Mouse (Mus musculus) thymus, postnatal 0 days (tissue): ENCODE measurements around the gene Bicdl1. TPM values are rescaled to one million over a fixed set of nuclear protein-coding genes. Genes with fewer than 3 reads are reported as not detected.
A peak's percentile ranks its signal among the peaks of the same experiment; 100 is the strongest.

Experiments used
- DNase-seq: peaks from one replicate; pipeline ENCODE4 v3.0.0-alpha.2; 2015; ENCODE audit warnings: low spot score
- microRNA-seq: library from miRNA; unstranded; fragments of <30 nt; microRNA quantifications from one replicate; pipeline ENCODE4, GENCODE M21; 2016; ENCODE audit warnings: borderline number of aligned reads
- polyA plus RNA-seq: library from polyadenylated mRNA; unstranded; fragments of >200 nt; fragmentation: Nextera tagmentation; extraction: Ambion mirVana; gene quantifications from 2 replicates; pipeline ENCODE4 v1.2.1, GENCODE M21; 2015

Bicdl1 gene
- polyA plus RNA-seq, 1 experiment from 2014 or later: 19.4 TPM

GRCm38 (mm10) chr5:115630291-115630690, 101.1 kb downstream of the Bicdl1 start:
- DNase-seq: no peak

- DNase-seq: no peak
Observed at GRCm38 (mm10) chr5:115629672-115630071, 101.7 kb downstream of the Bicdl1 start.

- DNase-seq: no peak
Observed at GRCm38 (mm10) chr5:115628083-115628482, 103.3 kb downstream of the Bicdl1 start.

GRCm38 (mm10) chr5:115626237-115626886, 105.1 kb downstream of the Bicdl1 start:
- DNase-seq: no peak

GRCm38 (mm10) chr5:115623694-115624440, 107.6 kb downstream of the Bicdl1 start:
- no peak for DNase-seq

GRCm38 (mm10) chr5:115622686-115623085, 108.7 kb downstream of the Bicdl1 start:
- no peak for DNase-seq

GRCm38 (mm10) chr5:115619690-115620089, 111.7 kb downstream of the Bicdl1 start:
- no peak for DNase-seq

- peak; percentile 59 for DNase-seq
Observed at GRCm38 (mm10) chr5:115614948-115615347, 116.5 kb downstream of the Bicdl1 start.

GRCm38 (mm10) chr5:115613332-115613731, 118.1 kb downstream of the Bicdl1 start:
- no peak for DNase-seq

GRCm38 (mm10) chr5:115611566-115611965, 119.9 kb downstream of the Bicdl1 start:
- DNase-seq: no peak

GRCm38 (mm10) chr5:115603561-115603960, 127.9 kb downstream of the Bicdl1 start:
- DNase-seq: no peak

Small RNA genes within 50 kb of the gene (microRNA-seq; reads per million reads assigned to microRNA genes)
- gene Mir7030: not detected

Other genes with a start within 250 kb of the Bicdl1 start
- 17.0 and 17.3 TPM in 2 replicates for gene Sirt4, start 246.9 kb downstream of the Bicdl1 start, polyA plus RNA-seq
- gene Pxn, start 224.9 kb downstream of the Bicdl1 start, polyA plus RNA-seq: 40.2 and 44.8 TPM in 2 replicates
- 1,964 and 2,053 TPM in 2 replicates for gene Rplp0, start 172.2 kb downstream of the Bicdl1 start, polyA plus RNA-seq
- 19.9 and 21.5 TPM in 2 replicates for gene Gcn1l1, start 166.4 kb downstream of the Bicdl1 start, polyA plus RNA-seq
- gene Rab35, start 99.7 kb downstream of the Bicdl1 start, polyA plus RNA-seq: 22.1 and 23.3 TPM in 2 replicates
- gene Cit, start 113.7 kb upstream of the Bicdl1 start, polyA plus RNA-seq: 16.4 and 19.9 TPM in 2 replicates